ENCODE assay signal across 8 mouse cellular contexts in genomic region chr17:44671946-44672692, GRCm38 (mm10).
DNase-seq lines count a peak whose midpoint lies in the region.

No protein-coding gene starts in this region.

- DNase-seq in ovary, adult 18-20 months (ENCODE audit: low spot score) = peak; percentile 18
- DNase-seq in ovary, postnatal 10 days (ENCODE audit: low spot score) = no peak
- DNase-seq in cerebellum, adult 11-12 months = peak; percentile 20
- DNase-seq in gastrocnemius, postnatal 14 days = peak; percentile 55
- peak; percentile 53 for DNase-seq in left cerebral cortex, adult 11 months (ENCODE audit: low spot score)
- peak; percentile 61 for DNase-seq in skeletal muscle tissue, adult 2 months (ENCODE audit: low read depth, low spot score)
- DNase-seq in embryo, embryonic 9.5 days (ENCODE audit: extremely low spot score) = no peak
- no peak for DNase-seq in lung, postnatal 25 days (ENCODE audit: low spot score)

- intact Hi-C loops in gastrocnemius, postnatal 14 days (cut with DNase I; ENCODE audit: low total_unique reads) = no loop called here

Comparison
In these comparisons a context has a peak if more than half of its experiments do, and no peak if none do; other contexts are left out.
1. DNase-seq: peak in ovary, adult 18-20 months (single experiment), cerebellum, adult 11-12 months (single experiment), gastrocnemius, postnatal 14 days (single experiment), left cerebral cortex, adult 11 months (single experiment) and skeletal muscle tissue, adult 2 months (single experiment); none in ovary, postnatal 10 days (single experiment), embryo, embryonic 9.5 days (single experiment) and lung, postnatal 25 days (single experiment).